Mouse (Mus musculus) lung, adult 18-20 months (tissue): Measurements from ENCODE around the gene 4931400O07Rik.

ENCODE experiments used
- DNase-seq, 2 experiments: peaks; one replicate each; pipeline ENCODE4 v3.0.0; 2022; ENCODE audit warnings: mixed read lengths in 2 of 2

The 4931400O07Rik gene

GRCm38 (mm10) chrX:62467691-62468090, at the start of gene 4931400O07Rik:
Gene 4931400O07Rik (plus strand): TSS chrX:62467991.
- no peak for DNase-seq
